Comparison of ENCODE assay signal across 20 mouse cellular contexts in genomic region chr6:8077572-8078146, GRCm38 (mm10).
A peak's percentile ranks its signal among the peaks of the same experiment; 100 is the strongest.
DNase-seq lines count a peak whose midpoint lies in the region; ATAC-seq and TF ChIP-seq lines count a peak whose summit lies in the region.
"Had no signal": no experiment of that assay in that cellular context is flagged by ENCODE, and none has a peak within 500 bp of the region (broad histone marks: within the 10 kb centered on the region; RNA-seq: fewer than 3 reads in every experiment).

No protein-coding gene starts in this region.

- H3K9me3 ChIP-seq in hindbrain, embryonic 10.5 days: no peaks in the 10 kb centered on the region
- H3K9me3 ChIP-seq in hindbrain, embryonic 13.5 days: no peaks in the 10 kb centered on the region
- H3K9me3 ChIP-seq in embryonic facial prominence, embryonic 15.5 days (replicated peaks): no peaks in the 10 kb centered on the region
- no peaks in the 10 kb centered on the region for H3K9me3 ChIP-seq in stomach, postnatal 0 days (ENCODE audit: control insufficient read depth, low read length)
- H3K9me3 ChIP-seq: hindbrain, embryonic 12.5 days; limb, embryonic 12.5 days; liver, embryonic 15.5 days; megakaryocyte, embryonic 14.5 days had no signal

- intact Hi-C loops in gastrocnemius, adult 2 months (cut with DNase I): no loop called here

- H3K4me2 ChIP-seq in hindbrain, embryonic 13.5 days: no peak overlapping the region
- H3K4me2 ChIP-seq in embryonic facial prominence, embryonic 15.5 days (replicated peaks): no peak overlapping the region
- H3K4me2 ChIP-seq in stomach, postnatal 0 days (replicated peaks; ENCODE audit: low read depth): no peak overlapping the region
- H3K4me2 ChIP-seq: hindbrain, embryonic 12.5 days; limb, embryonic 12.5 days; liver, embryonic 15.5 days had no signal

- H3K9ac ChIP-seq in hindbrain, embryonic 13.5 days: no peak overlapping the region
- no peak overlapping the region for H3K9ac ChIP-seq in embryonic facial prominence, embryonic 15.5 days
- H3K9ac ChIP-seq in stomach, postnatal 0 days (ENCODE audit: low read length): no peak overlapping the region
- H3K9ac ChIP-seq: hindbrain, embryonic 12.5 days; limb, embryonic 12.5 days; liver, embryonic 15.5 days had no signal

- H3K4me3 ChIP-seq in hindbrain, embryonic 10.5 days: no peak overlapping the region
- H3K4me3 ChIP-seq in hindbrain, embryonic 13.5 days: no peak overlapping the region
- no peak overlapping the region for H3K4me3 ChIP-seq in embryonic facial prominence, embryonic 15.5 days (replicated peaks)
- no peak overlapping the region for H3K4me3 ChIP-seq in stomach, postnatal 0 days (ENCODE audit: low read depth, low read length)
- no peak overlapping the region for H3K4me3 ChIP-seq in gastrocnemius, adult 2 months
- H3K4me3 ChIP-seq: hindbrain, embryonic 12.5 days; layer of hippocampus, adult 2 months; limb, embryonic 12.5 days; liver, embryonic 15.5 days; megakaryocyte, embryonic 14.5 days had no signal

- DNase-seq in hindbrain, embryonic 10.5 days (ENCODE audit: low spot score): peak; percentile 6
- DNase-seq in retina, embryonic 14.5 days (ENCODE audit: low spot score): peak; percentile 0
- no peak for DNase-seq in retina, postnatal 1 day
- no peak for DNase-seq in stomach, postnatal 0 days (ENCODE audit: low spot score)
- DNase-seq in gastrocnemius, adult 2 months: no peak
- DNase-seq: B cell, adult 2 months; cerebellum, postnatal 10 days; heart, adult 18-20 months; kidney, adult 18-20 months; lung, postnatal 14 days; thymus, postnatal 14 days had no signal

- H3K27me3 ChIP-seq in hindbrain, embryonic 10.5 days (ENCODE audit: insufficient read depth, poor library complexity, severe bottlenecking): no peaks in the 10 kb centered on the region
- H3K27me3 ChIP-seq in hindbrain, embryonic 13.5 days: no peaks in the 10 kb centered on the region
- no peaks in the 10 kb centered on the region for H3K27me3 ChIP-seq in embryonic facial prominence, embryonic 15.5 days
- H3K27me3 ChIP-seq in stomach, postnatal 0 days (ENCODE audit: control insufficient read depth, insufficient read depth, low read length): no peaks in the 10 kb centered on the region
- H3K27me3 ChIP-seq: hindbrain, embryonic 12.5 days; limb, embryonic 12.5 days; liver, embryonic 15.5 days; megakaryocyte, embryonic 14.5 days had no signal

- H3K27ac ChIP-seq in hindbrain, embryonic 10.5 days: no peak overlapping the region
- H3K27ac ChIP-seq in hindbrain, embryonic 13.5 days: no peak overlapping the region
- no peak overlapping the region for H3K27ac ChIP-seq in embryonic facial prominence, embryonic 15.5 days (replicated peaks)
- no peak overlapping the region for H3K27ac ChIP-seq in stomach, postnatal 0 days (replicated peaks)
- no peak overlapping the region for H3K27ac ChIP-seq in gastrocnemius, adult 2 months
- H3K27ac ChIP-seq: hindbrain, embryonic 12.5 days; layer of hippocampus, adult 2 months; limb, embryonic 12.5 days; liver, embryonic 15.5 days had no signal

- TF ChIP-seq CTCF in stomach, postnatal 0 days (IDR thresholded peaks at IDR 0.05; ENCODE audit: low read depth): no peak
- no peak for TF ChIP-seq CTCF in gastrocnemius, adult 2 months (IDR thresholded peaks at IDR 0.05)

- H3K36me3 ChIP-seq in hindbrain, embryonic 10.5 days: no peaks in the 10 kb centered on the region
- no peaks in the 10 kb centered on the region for H3K36me3 ChIP-seq in hindbrain, embryonic 13.5 days
- H3K36me3 ChIP-seq in embryonic facial prominence, embryonic 15.5 days: no peaks in the 10 kb centered on the region
- H3K36me3 ChIP-seq in stomach, postnatal 0 days (ENCODE audit: control insufficient read depth, insufficient read depth, low read length): no peaks in the 10 kb centered on the region
- H3K36me3 ChIP-seq: hindbrain, embryonic 12.5 days; limb, embryonic 12.5 days; liver, embryonic 15.5 days had no signal

- H3K4me1 ChIP-seq in hindbrain, embryonic 10.5 days (replicated peaks): no peaks in the 10 kb centered on the region
- no peaks in the 10 kb centered on the region for H3K4me1 ChIP-seq in hindbrain, embryonic 13.5 days (replicated peaks)
- no peaks in the 10 kb centered on the region for H3K4me1 ChIP-seq in embryonic facial prominence, embryonic 15.5 days
- no peaks in the 10 kb centered on the region for H3K4me1 ChIP-seq in stomach, postnatal 0 days (replicated peaks; ENCODE audit: control insufficient read depth, insufficient read depth)
- H3K4me1 ChIP-seq: hindbrain, embryonic 12.5 days; liver, embryonic 15.5 days; megakaryocyte, embryonic 14.5 days had no signal

- TF ChIP-seq EP300 in stomach, postnatal 0 days (optimal IDR thresholded peaks at IDR 0.05): no peak

- 62% methylated on average over 5 of the region's 5 CpGs for WGBS in hindbrain, embryonic 10.5 days
- 69% methylated on average over 5 of the region's 5 CpGs for WGBS in hindbrain, embryonic 13.5 days
- 30% methylated on average over 5 of the region's 5 CpGs for WGBS in embryonic facial prominence, embryonic 15.5 days
- 40% methylated on average over 5 of the region's 5 CpGs for WGBS in stomach, postnatal 0 days

- ATAC-seq in hindbrain, embryonic 13.5 days (ENCODE audit: low FRiP score): no peak
- peak; percentile 54; the same call in 1 of the 2 replicates for ATAC-seq in embryonic facial prominence, embryonic 15.5 days (ENCODE audit: insufficient number of reproducible peaks, low FRiP score, low TSS enrichment, low read depth)
- ATAC-seq in stomach, postnatal 0 days (ENCODE audit: low FRiP score, low TSS enrichment): peak; percentile 63; the same call in 1 of the 2 replicates
- ATAC-seq in activated CD4-positive, CD25-positive, alpha-beta regulatory T cell, adult 4 months: no peak
- ATAC-seq: forebrain, embryonic 14.5 days had no signal

Comparison
In these comparisons a context has a peak if more than half of its experiments do, and no peak if none do; other contexts are left out.
1. DNase-seq: peak in hindbrain, embryonic 10.5 days (single experiment) and retina, embryonic 14.5 days (single experiment); none in retina, postnatal 1 day (single experiment), stomach, postnatal 0 days (single experiment) and gastrocnemius, adult 2 months (single experiment).
2. ATAC-seq: peak in embryonic facial prominence, embryonic 15.5 days (single experiment) and stomach, postnatal 0 days (single experiment); none in hindbrain, embryonic 13.5 days (single experiment) and activated CD4-positive, CD25-positive, alpha-beta regulatory T cell, adult 4 months (single experiment).